Mouse (Mus musculus): ENCODE measurements around the gene Gm30302.
"Not testable (repeated sequence)": the region's sequence is repeated elsewhere in the genome, so short reads cannot be mapped to it uniquely, and the experiment has no call there.

The Gm30302 gene

GRCm38 (mm10) chr13:49798901-49799300 is at the start of gene Gm30302:
TSS of gene Gm30302 (minus strand) at chr13:49799001.
- no peak for DNase-seq (ENCODE audit: low read depth, low spot score)

- no peak for DNase-seq (ENCODE audit: low read depth, low spot score)
These were observed 48.0 kb upstream of the Gm30302 start for GRCm38 (mm10) chr13:49846751-49847150.

- DNase-seq (ENCODE audit: low read depth, low spot score): no peak
These were observed 47.3 kb upstream of the Gm30302 start for GRCm38 (mm10) chr13:49846141-49846540.

- DNase-seq (ENCODE audit: low read depth, low spot score): no peak
These were observed 46.9 kb upstream of the Gm30302 start for GRCm38 (mm10) chr13:49845663-49846062.

GRCm38 (mm10) chr13:49844071-49844470 is 45.3 kb upstream of the Gm30302 start:
- DNase-seq (ENCODE audit: low read depth, low spot score): no peak

- no peak for DNase-seq (ENCODE audit: low read depth, low spot score)
These were observed 42.4 kb upstream of the Gm30302 start for GRCm38 (mm10) chr13:49841186-49841585.

- DNase-seq (ENCODE audit: low read depth, low spot score): no peak
These were observed 31.6 kb upstream of the Gm30302 start for GRCm38 (mm10) chr13:49830355-49830754.

- no peak for DNase-seq (ENCODE audit: low read depth, low spot score)
These were observed 26.5 kb upstream of the Gm30302 start for GRCm38 (mm10) chr13:49825300-49825699.

- no peak for DNase-seq (ENCODE audit: low read depth, low spot score)
These were observed 16.2 kb upstream of the Gm30302 start for GRCm38 (mm10) chr13:49814958-49815357.

GRCm38 (mm10) chr13:49814420-49814819 is 15.6 kb upstream of the Gm30302 start:
- no peak for DNase-seq (ENCODE audit: low read depth, low spot score)

- DNase-seq (ENCODE audit: low read depth, low spot score): no peak
These were observed 8.3 kb upstream of the Gm30302 start for GRCm38 (mm10) chr13:49807146-49807545.

- DNase-seq (ENCODE audit: low read depth, low spot score): no peak
These were observed 10.0 kb downstream of the Gm30302 start for GRCm38 (mm10) chr13:49788563-49789393.

- no peak for DNase-seq (ENCODE audit: low read depth, low spot score)
These were observed 14.9 kb downstream of the Gm30302 start for GRCm38 (mm10) chr13:49783899-49784298.

- not testable (repeated sequence) for DNase-seq (ENCODE audit: low read depth, low spot score)
These were observed 27.3 kb downstream of the Gm30302 start for GRCm38 (mm10) chr13:49771536-49771935.

GRCm38 (mm10) chr13:49769111-49769510 is 29.7 kb downstream of the Gm30302 start:
- no peak for DNase-seq (ENCODE audit: low read depth, low spot score)

GRCm38 (mm10) chr13:49768048-49768447 is 30.8 kb downstream of the Gm30302 start:
- DNase-seq (ENCODE audit: low read depth, low spot score): no peak

- DNase-seq (ENCODE audit: low read depth, low spot score): no peak
These were observed 32.5 kb downstream of the Gm30302 start for GRCm38 (mm10) chr13:49766269-49766668.

- DNase-seq (ENCODE audit: low read depth, low spot score): no peak
These were observed 33.5 kb downstream of the Gm30302 start for GRCm38 (mm10) chr13:49765306-49765705.

- DNase-seq (ENCODE audit: low read depth, low spot score): no peak
These were observed 36.6 kb downstream of the Gm30302 start for GRCm38 (mm10) chr13:49762208-49762607.

GRCm38 (mm10) chr13:49760675-49761074 is 38.1 kb downstream of the Gm30302 start:
- DNase-seq (ENCODE audit: low read depth, low spot score): no peak

- no peak for DNase-seq (ENCODE audit: low read depth, low spot score)
These were observed 40.8 kb downstream of the Gm30302 start for GRCm38 (mm10) chr13:49757966-49758365.

GRCm38 (mm10) chr13:49756591-49756990 is 42.2 kb downstream of the Gm30302 start:
- DNase-seq (ENCODE audit: low read depth, low spot score): no peak

- DNase-seq (ENCODE audit: low read depth, low spot score): no peak
These were observed 57.3 kb downstream of the Gm30302 start for GRCm38 (mm10) chr13:49741285-49742040.
